Mouse (Mus musculus) embryonic facial prominence, embryonic 10.5 days (tissue): ENCODE data around the gene Becn1. TPM values are rescaled to one million over a fixed set of nuclear protein-coding genes. Genes with fewer than 3 reads are reported as not detected.
"Not testable (repeated sequence)": the region's sequence is repeated elsewhere in the genome, so short reads cannot be mapped to it uniquely, and the experiment has no call there.

ENCODE experiments used
- DNase-seq: peaks from one replicate; pipeline ENCODE4 v3.0.0-alpha.2; 2017; ENCODE audit warnings: low spot score
- H3K27ac ChIP-seq: fragments of 300-500 bp; sonication (generic); replicated peaks from 2 replicates; pipeline ENCODE4 v1.5.1; 2016; ENCODE audit warnings: mild to moderate bottlenecking
- H3K27me3 ChIP-seq: fragments of 300-500 bp; sonication (generic); replicated peaks from 2 replicates; pipeline ENCODE4 v1.6.1; 2016; ENCODE audit warnings: low read depth, mild to moderate bottlenecking; ENCODE audit not compliant: poor library complexity, severe bottlenecking
- H3K36me3 ChIP-seq: fragments of 300-500 bp; sonication (generic); replicated peaks from 2 replicates; pipeline ENCODE4 v1.6.1; 2016; ENCODE audit warnings: mild to moderate bottlenecking, moderate library complexity
- H3K4me1 ChIP-seq: fragments of 300-500 bp; sonication (generic); 2 replicates; pipeline ENCODE4 v1.6.1; 2016
- H3K4me3 ChIP-seq: fragments of 300-500 bp; sonication (generic); 2 replicates; pipeline ENCODE4 v1.5.1; 2016; ENCODE audit warnings: mild to moderate bottlenecking, moderate library complexity
- H3K9me3 ChIP-seq: fragments of 300-500 bp; sonication (generic); 2 replicates; pipeline ENCODE4 v1.6.1; 2016; ENCODE audit warnings: mild to moderate bottlenecking
- WGBS: fragments of 180-500 bp; shearing (Covaris S2); methylation state at CpG from one replicate; pipeline ENCODE4 v1.1.7; 2016; 5-methylcytosine and 5-hydroxymethylcytosine counted together
- polyA plus RNA-seq: library from polyadenylated mRNA; unstranded; fragments of >200 nt; fragmentation: Nextera tagmentation; extraction: Ambion mirVana; gene quantifications from 2 replicates; pipeline ENCODE4 v1.2.1, GENCODE M21; 2016

The Becn1 gene
- 141 and 154 TPM in 2 replicates for polyA plus RNA-seq

DNA sequence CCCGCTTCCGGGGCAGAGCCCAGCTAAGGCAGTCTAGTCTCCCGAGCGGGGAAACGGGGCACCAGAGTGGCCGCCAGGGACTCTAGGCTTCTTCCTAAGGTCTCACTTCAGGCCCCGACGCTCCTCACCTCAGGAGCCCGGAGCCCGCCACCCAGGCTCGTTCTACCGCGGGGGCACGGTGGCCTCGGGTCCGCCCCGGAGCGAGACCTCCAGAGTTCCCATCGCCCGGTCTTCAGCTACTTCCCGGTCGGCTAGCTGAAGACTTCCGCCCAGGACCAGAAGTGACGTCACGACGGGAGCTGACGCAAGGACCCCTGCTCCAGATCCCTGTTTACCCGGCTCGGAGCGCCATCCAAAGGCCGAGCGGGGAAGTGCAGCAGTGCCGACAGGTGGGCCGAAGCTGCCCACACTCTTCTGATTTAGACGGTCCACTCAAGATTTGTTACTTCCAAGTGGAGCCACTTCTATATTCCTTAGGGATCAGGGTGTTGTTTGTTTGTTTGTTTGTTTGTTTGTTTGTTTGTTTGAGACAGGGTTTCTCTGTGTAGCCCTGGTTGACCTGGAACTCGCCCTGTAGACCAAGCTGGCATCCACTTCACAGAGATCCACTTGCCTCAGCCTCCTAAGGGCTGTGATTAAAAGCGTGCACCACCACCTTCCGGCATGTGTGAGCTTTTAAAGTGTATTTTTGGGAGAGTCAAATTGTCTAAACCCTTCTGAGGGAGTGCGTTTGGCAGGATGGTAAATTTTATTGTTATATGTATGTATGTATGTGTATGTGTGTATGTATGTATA, at the start of gene Becn1:
Gene Becn1, minus strand, starts transcription at position 283 of the 795 bp plus-strand sequence.
- WGBS: 7% methylated on average over 39 of the region's 39 CpGs
- no peaks in the 10 kb centered on the region for H3K27me3 ChIP-seq

DNA sequence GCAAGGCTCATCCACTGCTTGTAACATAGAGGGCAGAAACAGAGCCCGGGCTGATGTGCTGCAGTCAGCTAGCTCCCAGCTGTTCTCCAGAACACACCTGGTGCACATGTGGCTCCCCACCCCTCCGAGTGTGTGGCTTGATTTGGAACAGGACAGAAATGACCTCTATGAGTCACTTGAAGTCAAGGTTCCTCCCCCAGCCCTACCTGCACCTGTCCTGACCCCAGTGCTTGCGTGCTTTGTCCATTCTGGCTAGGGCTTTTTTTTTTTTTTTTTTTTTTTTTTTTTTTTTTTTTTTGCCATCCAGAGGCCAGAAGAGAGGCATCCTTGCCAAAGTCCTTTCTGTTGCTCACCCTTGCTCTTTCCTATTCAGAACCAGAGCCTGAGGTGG, 49.6 kb upstream of the Becn1 start:
- Histone ChIP-seq H3K27ac (no peak overlapping the region), H3K27me3 (no peaks in the 10 kb centered on the region), H3K4me3 (no peak overlapping the region), H3K36me3 (no peaks in the 10 kb centered on the region), H3K9me3 (peaks cover 4% of the 10 kb centered on the region; the same call in 1 of the 2 replicates), H3K4me1 (peaks cover 15% of the 10 kb centered on the region)
- 65% methylated on average over 3 of the region's 3 CpGs for WGBS
- peak; percentile 23 for DNase-seq

More for the DNA sequence above, at the start of gene Becn1:
- Histone ChIP-seq H3K36me3 (peaks cover 29% of the 10 kb centered on the region), H3K4me3 (peak within 1 kb of the TSS; percentile 90), H3K27ac (peak within 1 kb of the TSS; percentile 79), H3K4me1 (peaks cover 17% of the 10 kb centered on the region), H3K9me3 (no peaks in the 10 kb centered on the region)
- DNase-seq: peak; percentile 95

DNA sequence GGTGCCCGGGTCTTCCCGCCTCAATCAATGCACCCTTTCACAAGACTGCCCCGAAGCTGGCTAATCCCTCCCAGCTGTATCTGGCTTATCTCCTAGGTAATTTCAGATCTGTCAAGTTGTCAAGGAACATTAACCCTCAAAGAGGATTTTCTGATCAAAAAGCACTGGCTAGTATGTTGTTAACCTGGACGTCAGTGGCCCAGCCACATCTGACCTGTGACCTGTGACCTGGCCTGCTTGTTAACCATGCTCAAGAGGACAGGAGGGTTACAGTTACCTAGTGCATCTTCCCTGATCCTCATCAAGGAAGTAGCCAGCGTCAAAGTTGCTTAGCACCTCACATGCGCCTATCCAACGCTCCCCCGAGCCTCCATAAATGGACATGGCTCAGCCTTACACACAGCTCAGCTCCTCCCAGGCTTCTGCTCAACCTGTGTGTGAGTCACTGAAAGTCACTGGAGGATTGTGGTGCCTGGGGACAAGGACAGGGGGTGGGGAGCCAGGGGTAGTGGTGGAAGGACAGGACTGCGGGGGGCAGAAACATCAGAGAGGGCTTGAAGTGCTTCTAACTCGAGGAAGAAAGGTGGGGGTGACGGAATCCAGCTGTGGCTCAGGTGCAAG, 49.1 kb upstream of the Becn1 start:
- Histone ChIP-seq H3K27me3 (no peaks in the 10 kb centered on the region), H3K27ac (no peak overlapping the region), H3K9me3 (peaks cover 4% of the 10 kb centered on the region; the same call in 1 of the 2 replicates), H3K36me3 (no peaks in the 10 kb centered on the region), H3K4me3 (no peak overlapping the region), H3K4me1 (peaks cover 15% of the 10 kb centered on the region)
- WGBS: 56% methylated on average over 11 of the region's 11 CpGs
- DNase-seq: no peak

DNA sequence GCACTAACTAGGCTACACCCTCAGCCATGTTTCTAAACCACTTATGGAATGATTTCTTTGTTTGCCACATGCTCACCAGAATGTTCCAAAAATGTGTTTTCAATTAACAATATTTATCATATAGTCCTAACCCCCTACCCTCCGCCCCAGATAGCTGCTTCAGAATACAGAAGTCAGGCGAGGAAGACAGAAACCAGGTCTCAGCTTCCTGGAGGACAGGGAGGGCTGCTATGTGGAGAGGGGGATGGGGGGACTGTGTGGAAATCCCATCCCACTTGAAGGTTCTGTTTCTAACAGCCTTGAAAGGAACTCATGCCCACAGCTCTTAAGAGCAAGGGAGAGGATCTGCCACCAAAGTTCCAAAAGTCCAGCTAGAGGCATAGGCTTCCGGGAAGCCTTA, 47.1 kb upstream of the Becn1 start:
- Histone ChIP-seq H3K9me3 (peaks cover 4% of the 10 kb centered on the region; the same call in 1 of the 2 replicates), H3K27ac (no peak overlapping the region), H3K27me3 (no peaks in the 10 kb centered on the region), H3K36me3 (no peaks in the 10 kb centered on the region), H3K4me1 (peaks cover 15% of the 10 kb centered on the region), H3K4me3 (no peak overlapping the region)
- no peak for DNase-seq
- 81% methylated on average over 3 of the region's 3 CpGs for WGBS

DNA sequence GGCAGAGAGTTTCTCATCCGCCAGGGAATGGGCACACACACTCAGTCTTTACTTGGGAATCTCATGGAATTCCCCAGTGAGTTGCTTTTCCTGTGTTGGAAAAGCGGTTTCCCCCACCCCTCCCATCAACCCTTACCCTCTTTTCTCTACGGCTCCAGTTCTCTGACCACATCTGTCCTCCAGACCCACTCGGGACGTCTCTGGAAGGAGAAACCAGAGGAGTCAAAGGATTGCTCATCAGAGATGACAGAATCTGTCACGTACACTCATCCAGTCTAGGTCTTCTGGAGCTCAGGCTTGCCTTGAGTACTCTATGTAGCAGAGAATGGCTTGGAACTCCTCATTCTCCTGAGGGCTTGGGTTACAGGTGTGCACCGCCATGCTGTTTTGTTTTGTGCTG, 46.7 kb upstream of the Becn1 start:
- Histone ChIP-seq H3K9me3 (peaks cover 4% of the 10 kb centered on the region; the same call in 1 of the 2 replicates), H3K27me3 (no peaks in the 10 kb centered on the region), H3K36me3 (no peaks in the 10 kb centered on the region), H3K27ac (no peak overlapping the region), H3K4me1 (peaks cover 15% of the 10 kb centered on the region), H3K4me3 (no peak overlapping the region)
- 67% methylated on average over 7 of the region's 7 CpGs for WGBS
- DNase-seq: no peak

DNA sequence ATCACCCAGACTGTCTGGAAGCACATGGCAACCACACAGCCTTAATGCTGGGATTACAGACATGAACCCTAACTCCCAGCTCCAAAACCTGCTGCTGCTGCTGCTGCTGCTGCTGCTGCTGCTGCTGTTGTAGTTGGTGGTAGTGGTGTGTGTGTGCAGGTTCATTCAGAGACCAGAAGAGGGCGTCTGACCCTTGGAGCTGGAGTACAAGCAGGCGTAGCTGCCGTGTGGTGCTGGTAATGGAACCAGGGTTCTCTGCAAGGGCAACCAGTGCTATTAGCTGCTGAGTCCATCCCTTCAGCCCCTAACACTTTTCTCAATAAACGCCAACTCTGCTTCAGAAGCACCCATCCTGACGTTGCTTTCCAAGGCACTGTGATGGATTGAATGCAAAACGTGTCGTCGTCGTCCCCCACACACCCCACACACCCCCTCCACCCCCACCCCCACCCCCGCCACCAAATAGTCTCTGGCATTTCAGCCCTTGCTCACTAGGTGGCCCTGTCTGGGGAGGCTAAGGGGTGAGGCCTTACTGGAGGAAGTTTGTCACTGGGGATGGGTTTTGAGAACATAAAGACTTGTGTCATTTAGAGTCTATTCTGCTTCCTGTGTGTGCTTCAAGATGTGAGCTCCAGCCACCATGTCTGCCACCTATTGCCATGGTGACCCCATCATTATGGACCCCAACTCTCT, 45.1 kb upstream of the Becn1 start:
- 81% methylated on average over 10 of the region's 10 CpGs for WGBS
- Histone ChIP-seq H3K27ac (no peak overlapping the region), H3K27me3 (no peaks in the 10 kb centered on the region), H3K4me1 (peaks cover 12% of the 10 kb centered on the region), H3K36me3 (no peaks in the 10 kb centered on the region), H3K9me3 (peaks cover 4% of the 10 kb centered on the region; the same call in 1 of the 2 replicates), H3K4me3 (no peak overlapping the region)
- no peak for DNase-seq

DNA sequence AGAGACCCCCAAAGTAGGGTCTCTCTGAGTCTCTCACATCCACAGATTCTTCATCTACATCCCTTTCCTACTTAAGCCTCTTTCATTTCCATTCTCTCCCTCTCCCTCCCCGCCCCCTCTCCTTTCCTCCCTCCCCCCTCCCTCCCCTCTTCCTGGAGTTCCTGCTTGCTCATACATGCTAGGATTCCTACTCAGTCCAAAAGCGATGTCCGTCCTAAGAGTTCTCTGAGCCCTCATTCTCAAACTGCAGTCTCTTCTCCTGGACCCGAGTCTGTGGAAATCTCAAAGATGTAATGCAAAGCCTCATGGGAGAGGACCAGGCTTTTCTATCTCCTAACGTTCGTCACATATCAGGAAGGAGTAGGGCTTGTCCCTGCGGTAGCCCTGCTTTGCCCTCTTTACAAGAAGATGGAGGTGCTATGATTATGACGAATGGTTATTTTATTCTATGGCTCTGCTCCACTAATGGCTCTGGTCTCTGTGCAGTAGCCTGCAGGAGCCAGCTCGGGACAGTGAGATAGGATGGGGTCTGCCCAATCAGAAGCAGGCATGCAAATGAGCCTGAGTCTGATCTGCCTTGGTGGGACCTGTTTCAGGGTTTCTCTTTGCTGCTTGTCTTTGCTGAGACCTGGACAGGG, 36.2 kb upstream of the Becn1 start:
- Histone ChIP-seq H3K27me3 (0 out of 2 replicates have a peak, but pooled peaks cover 3% of the 10 kb centered on the region), H3K4me1 (peaks cover 40% of the 10 kb centered on the region), H3K36me3 (no peaks in the 10 kb centered on the region), H3K27ac (peak overlapping the region; percentile 83), H3K9me3 (no peaks in the 10 kb centered on the region), H3K4me3 (peak overlapping the region; percentile 55)
- WGBS: 3% methylated on average over 9 of the region's 9 CpGs
- DNase-seq: peak; percentile 75

DNA sequence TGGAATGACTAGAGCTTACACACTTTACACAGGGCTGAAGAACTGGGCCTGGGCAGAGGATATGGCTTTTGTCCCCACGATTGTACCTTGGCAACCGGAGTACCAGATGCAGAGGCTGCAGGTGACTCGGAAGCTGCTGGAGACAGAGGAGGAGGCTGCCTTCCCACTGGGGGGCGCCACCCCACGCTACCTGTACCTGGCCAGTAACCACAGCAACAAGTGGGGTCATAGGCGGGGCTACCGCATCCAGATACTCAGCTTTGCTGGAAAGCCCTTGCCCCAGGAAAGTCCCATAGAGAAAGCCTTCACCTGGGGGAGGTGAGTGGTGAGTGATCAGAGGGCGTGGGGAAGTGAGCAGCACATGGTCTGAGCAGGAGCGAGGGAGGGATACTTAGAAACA, 33.6 kb upstream of the Becn1 start:
- H3K36me3 ChIP-seq: no peaks in the 10 kb centered on the region
- H3K4me1 ChIP-seq: peaks cover 43% of the 10 kb centered on the region
- H3K27ac ChIP-seq: no peak overlapping the region; the same call in 1 of the 2 replicates
- 84% methylated on average over 9 of the region's 9 CpGs for WGBS
- H3K27me3 ChIP-seq: 0 out of 2 replicates have a peak, but pooled peaks cover 3% of the 10 kb centered on the region
- H3K4me3 ChIP-seq: no peak overlapping the region
- no peaks in the 10 kb centered on the region for H3K9me3 ChIP-seq
- DNase-seq: no peak

DNA sequence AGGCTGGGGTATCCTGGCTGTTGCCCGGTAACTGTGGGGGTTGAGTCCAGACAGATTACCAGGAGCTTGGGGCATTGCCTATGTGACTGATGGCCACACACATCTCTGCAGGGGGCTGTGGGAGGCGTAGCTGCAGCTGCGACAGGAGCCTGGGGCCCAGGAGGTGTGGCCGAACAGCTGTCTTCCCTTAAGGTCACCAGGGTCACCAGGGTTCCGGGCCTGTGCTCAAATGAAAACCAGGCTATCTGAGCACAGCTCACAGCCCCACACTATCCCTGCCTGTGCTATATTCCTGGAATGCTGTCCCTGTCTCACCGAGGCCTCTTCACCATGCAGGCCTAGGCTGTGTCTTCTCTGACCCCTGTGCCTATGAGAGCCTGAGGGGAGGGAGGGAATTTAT, 32.4 kb upstream of the Becn1 start:
- Histone ChIP-seq H3K36me3 (no peaks in the 10 kb centered on the region), H3K9me3 (no peaks in the 10 kb centered on the region), H3K4me3 (0 out of 2 replicates have a peak overlapping the region, but pooled peaks have one; percentile 8), H3K4me1 (peaks cover 46% of the 10 kb centered on the region), H3K27me3 (0 out of 2 replicates have a peak, but pooled peaks cover 3% of the 10 kb centered on the region), H3K27ac (peak overlapping the region; percentile 66)
- peak; percentile 77 for DNase-seq
- WGBS: 7% methylated on average over 6 of the region's 6 CpGs

DNA sequence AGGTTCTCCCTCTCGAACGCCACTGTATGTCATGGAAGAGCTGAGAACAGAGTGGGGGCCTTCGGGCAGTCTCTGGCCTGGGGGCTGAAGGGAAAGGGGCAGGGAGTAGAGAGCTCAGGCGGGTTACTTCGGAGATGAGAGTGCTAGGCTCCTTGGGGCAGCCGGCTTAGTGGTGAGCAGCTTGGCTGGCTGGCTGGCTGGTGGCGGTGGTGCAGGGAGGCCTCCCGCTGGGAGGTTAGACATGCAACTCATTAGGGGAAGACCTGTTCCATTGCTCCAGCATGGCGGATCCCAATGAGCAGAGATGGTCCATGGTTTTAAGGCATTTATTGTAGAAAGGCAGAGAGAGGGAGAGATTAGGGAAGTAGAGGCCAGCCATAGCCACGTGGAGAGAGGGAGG, 31.9 kb upstream of the Becn1 start:
- Histone ChIP-seq H3K27me3 (0 out of 2 replicates have a peak, but pooled peaks cover 3% of the 10 kb centered on the region), H3K9me3 (no peaks in the 10 kb centered on the region), H3K4me3 (0 out of 2 replicates have a peak overlapping the region, but pooled peaks have one; percentile 6), H3K27ac (peak overlapping the region; percentile 66), H3K36me3 (peaks cover 4% of the 10 kb centered on the region; the same call in 1 of the 2 replicates), H3K4me1 (peaks cover 44% of the 10 kb centered on the region)
- WGBS: 27% methylated on average over 10 of the region's 10 CpGs
- peak; percentile 43 for DNase-seq

DNA sequence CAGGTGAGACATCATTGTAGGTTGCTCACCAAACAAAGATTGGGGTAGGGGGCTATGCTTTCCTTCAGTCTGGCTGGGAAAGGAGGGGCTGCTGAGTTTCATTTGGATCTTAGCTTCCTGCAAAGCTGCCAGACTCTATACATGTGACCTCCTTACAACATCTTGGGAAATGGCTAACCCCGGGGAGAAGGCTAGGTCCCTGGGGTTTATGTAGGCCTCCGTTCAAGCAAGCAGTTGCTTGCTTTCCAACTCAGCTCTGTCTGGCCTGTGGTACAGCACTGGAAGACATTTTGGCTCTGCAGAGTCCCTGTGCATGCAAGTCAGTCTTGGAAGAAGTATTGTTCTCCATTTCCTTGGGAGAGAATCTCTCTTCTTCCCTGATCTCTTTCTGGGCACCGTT, 30.5 kb upstream of the Becn1 start:
- WGBS: 85% methylated on average over 3 of the region's 3 CpGs
- Histone ChIP-seq H3K27me3 (0 out of 2 replicates have a peak, but pooled peaks cover 3% of the 10 kb centered on the region), H3K4me3 (no peak overlapping the region), H3K9me3 (no peaks in the 10 kb centered on the region), H3K27ac (no peak overlapping the region), H3K36me3 (peaks cover 10% of the 10 kb centered on the region; the same call in 1 of the 2 replicates), H3K4me1 (peaks cover 29% of the 10 kb centered on the region)
- DNase-seq: no peak

DNA sequence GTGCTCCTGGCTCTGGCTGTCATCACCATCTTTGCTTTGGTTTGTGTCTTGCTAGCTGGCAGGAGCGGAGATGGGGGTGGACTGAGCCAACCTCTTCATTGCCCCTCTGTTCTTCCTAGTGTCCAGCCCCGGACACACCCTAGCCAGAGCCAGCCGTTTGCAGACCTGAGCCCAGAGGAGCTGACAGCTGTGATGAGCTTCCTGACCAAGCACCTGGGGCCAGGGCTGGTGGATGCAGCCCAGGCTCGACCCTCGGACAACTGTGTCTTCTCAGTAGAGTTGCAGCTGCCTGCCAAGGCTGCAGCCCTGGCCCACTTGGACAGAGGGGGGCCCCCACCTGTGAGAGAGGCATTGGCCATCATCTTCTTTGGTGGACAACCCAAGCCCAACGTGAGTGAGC, 28.9 kb upstream of the Becn1 start:
- Histone ChIP-seq H3K4me1 (peaks cover 22% of the 10 kb centered on the region), H3K36me3 (peaks cover 17% of the 10 kb centered on the region)
- not testable (repeated sequence) for H3K4me3 ChIP-seq, H3K27ac ChIP-seq, DNase-seq, H3K27me3 ChIP-seq, H3K9me3 ChIP-seq
- 83% methylated on average over 6 of the region's 6 CpGs for WGBS
